Mouse (Mus musculus) forebrain, embryonic 13.5 days (tissue): ENCODE measurements around the gene Uvrag. TPM values are rescaled to one million over a fixed set of nuclear protein-coding genes. Genes with fewer than 3 reads are reported as not detected.

Experiments
- ATAC-seq: fragments of 200-750 bp; cut with Nextera tagmentation; 2 replicates; pipeline ENCODE4 v1.8.0; 2017
- H3K27ac ChIP-seq: fragments of 300-500 bp; sonication (generic); 2 replicates; pipeline ENCODE4 v1.5.1; 2015; ENCODE audit warnings: inconsistent platforms, mild to moderate bottlenecking, moderate library complexity
- H3K27me3 ChIP-seq: fragments of 300-500 bp; sonication (generic); 2 replicates; pipeline ENCODE4 v1.6.1; 2015; ENCODE audit warnings: mild to moderate bottlenecking, inconsistent platforms
- H3K36me3 ChIP-seq: fragments of 300-500 bp; sonication (generic); 2 replicates; pipeline ENCODE4 v1.6.1; 2015; ENCODE audit warnings: mild to moderate bottlenecking, inconsistent platforms; ENCODE audit not compliant: poor library complexity, severe bottlenecking
- H3K4me1 ChIP-seq: fragments of 300-500 bp; sonication (generic); 2 replicates; pipeline ENCODE4 v1.6.1; 2015; ENCODE audit warnings: inconsistent platforms
- H3K4me2 ChIP-seq: fragments of 300-500 bp; sonication (generic); 2 replicates; pipeline ENCODE4 v1.6.1; 2015; ENCODE audit warnings: inconsistent platforms, mild to moderate bottlenecking, moderate library complexity
- H3K4me3 ChIP-seq: fragments of 300-500 bp; sonication (generic); 2 replicates; pipeline ENCODE4 v1.5.1; 2015; ENCODE audit warnings: mild to moderate bottlenecking, inconsistent platforms
- H3K9ac ChIP-seq: fragments of 300-500 bp; sonication (generic); 2 replicates; pipeline ENCODE4 v1.6.1; 2015; ENCODE audit warnings: mild to moderate bottlenecking, inconsistent platforms
- H3K9me3 ChIP-seq: fragments of 300-500 bp; sonication (generic); replicated peaks from 2 replicates; pipeline ENCODE4 v1.6.1; 2016; ENCODE audit warnings: inconsistent platforms
- WGBS: fragments of 180-500 bp; shearing (Covaris S2); methylation state at CpG from one replicate; pipeline ENCODE4 v1.1.7; 2015; 5-methylcytosine and 5-hydroxymethylcytosine counted together
- polyA plus RNA-seq: library from polyadenylated mRNA; unstranded; fragments of >200 nt; fragmentation: Nextera tagmentation; extraction: Ambion mirVana; gene quantifications from 2 replicates; pipeline ENCODE4 v1.2.1, GENCODE M21; 2015

The Uvrag gene
- polyA plus RNA-seq, 1 experiment from 2014 or later = 13.6 TPM

GRCm38 (mm10) chr7:98856128-98856527 is 284.8 kb downstream of the Uvrag start:
- H3K27me3 ChIP-seq = no peaks in the 10 kb centered on the region
- ATAC-seq = peak; percentile 19; the same call in 1 of the 2 replicates
- H3K4me1 ChIP-seq = 0 out of 2 replicates have a peak, but pooled peaks cover 5% of the 10 kb centered on the region
- 6% methylated on average over 3 of the region's 3 CpGs for WGBS
- no peak overlapping the region for H3K9ac ChIP-seq
- H3K4me3 ChIP-seq = no peak overlapping the region
- H3K4me2 ChIP-seq = no peak overlapping the region
- H3K27ac ChIP-seq = no peak overlapping the region
- H3K36me3 ChIP-seq = no peaks in the 10 kb centered on the region
- H3K9me3 ChIP-seq = no peaks in the 10 kb centered on the region

GRCm38 (mm10) chr7:98855388-98855787 is 285.6 kb downstream of the Uvrag start:
- H3K4me1 ChIP-seq = 0 out of 2 replicates have a peak, but pooled peaks cover 5% of the 10 kb centered on the region
- H3K27me3 ChIP-seq = no peaks in the 10 kb centered on the region
- H3K4me3 ChIP-seq = no peak overlapping the region
- H3K27ac ChIP-seq = no peak overlapping the region
- H3K36me3 ChIP-seq = no peaks in the 10 kb centered on the region
- 72% methylated on average over 2 of the region's 2 CpGs for WGBS
- H3K9ac ChIP-seq = no peak overlapping the region
- no peak for ATAC-seq
- H3K4me2 ChIP-seq = no peak overlapping the region
- H3K9me3 ChIP-seq = no peaks in the 10 kb centered on the region

GRCm38 (mm10) chr7:98853806-98854205 is 287.1 kb downstream of the Uvrag start:
- Histone ChIP-seq H3K4me3 (no peak overlapping the region), H3K4me2 (no peak overlapping the region), H3K9ac (no peak overlapping the region), H3K27ac (no peak overlapping the region), H3K4me1 (0 out of 2 replicates have a peak, but pooled peaks cover 5% of the 10 kb centered on the region), H3K36me3 (no peaks in the 10 kb centered on the region), H3K9me3 (no peaks in the 10 kb centered on the region), H3K27me3 (no peaks in the 10 kb centered on the region)
- 88% methylated on average over 6 of the region's 6 CpGs for WGBS
- no peak for ATAC-seq

DNA sequence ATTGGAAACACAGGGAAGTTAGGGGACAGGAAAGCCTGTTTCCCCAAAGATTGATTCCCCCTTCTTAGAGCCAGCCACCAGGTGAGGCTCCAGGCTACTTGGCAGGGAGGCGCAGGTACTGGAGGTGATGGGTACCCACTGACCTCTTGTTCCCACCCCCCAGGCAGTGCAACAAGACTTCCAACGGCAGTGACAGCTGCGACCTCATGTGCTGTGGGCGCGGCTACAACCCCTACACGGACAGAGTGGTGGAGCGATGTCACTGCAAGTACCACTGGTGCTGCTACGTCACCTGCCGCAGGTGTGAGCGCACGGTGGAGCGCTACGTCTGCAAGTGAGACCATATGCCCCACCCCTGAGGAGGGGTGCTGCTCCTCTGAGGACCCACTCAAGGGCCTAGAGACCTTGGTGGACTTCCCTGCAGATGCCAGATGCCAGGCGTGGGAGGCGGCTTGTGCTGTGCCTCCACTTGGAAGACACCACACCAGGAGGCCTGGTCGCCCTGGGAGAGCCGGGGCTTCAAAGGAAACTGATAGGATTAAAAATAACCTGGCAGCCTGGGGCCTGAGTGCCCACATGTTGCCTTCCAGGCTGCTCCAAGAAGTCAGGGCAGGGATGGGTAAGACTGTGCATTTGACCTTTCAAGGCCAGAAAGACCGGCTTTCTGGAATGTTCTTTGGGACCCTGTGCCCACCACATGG is 287.8 kb downstream of the Uvrag start:
- Histone ChIP-seq H3K27me3 (no peaks in the 10 kb centered on the region), H3K9me3 (no peaks in the 10 kb centered on the region), H3K36me3 (no peaks in the 10 kb centered on the region), H3K27ac (no peak overlapping the region), H3K9ac (no peak overlapping the region), H3K4me1 (0 out of 2 replicates have a peak, but pooled peaks cover 5% of the 10 kb centered on the region), H3K4me3 (no peak overlapping the region), H3K4me2 (no peak overlapping the region)
- WGBS = 85% methylated on average over 18 of the region's 18 CpGs
- no peak for ATAC-seq

DNA sequence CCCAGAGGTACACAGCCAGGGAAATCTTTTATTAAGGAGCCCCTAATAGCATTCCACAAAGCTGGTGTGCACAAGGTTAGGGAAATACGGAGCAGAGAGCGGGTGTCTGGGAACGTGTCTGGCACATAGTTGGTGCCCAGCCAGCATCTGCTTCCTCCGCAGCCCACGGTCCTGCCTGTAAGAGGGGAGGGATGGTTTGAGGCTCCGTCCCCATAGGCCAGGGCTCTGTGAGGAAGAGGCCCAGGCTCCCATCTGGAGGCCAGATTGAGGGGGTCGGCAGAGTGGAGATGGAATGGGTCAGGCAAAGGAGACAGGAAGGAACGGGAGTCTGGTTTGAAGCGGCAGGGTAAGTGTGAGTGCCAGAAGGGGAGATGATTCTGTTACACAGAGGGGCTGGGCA is 289.7 kb downstream of the Uvrag start:
- 72% methylated on average over 9 of the region's 9 CpGs for WGBS
- 0 out of 2 replicates have a peak, but pooled peaks have one; percentile 50 for ATAC-seq
- Histone ChIP-seq H3K9me3 (no peaks in the 10 kb centered on the region), H3K4me3 (no peak overlapping the region), H3K9ac (no peak overlapping the region), H3K27ac (no peak overlapping the region), H3K36me3 (no peaks in the 10 kb centered on the region), H3K27me3 (no peaks in the 10 kb centered on the region), H3K4me1 (0 out of 2 replicates have a peak, but pooled peaks cover 4% of the 10 kb centered on the region), H3K4me2 (no peak overlapping the region)

DNA sequence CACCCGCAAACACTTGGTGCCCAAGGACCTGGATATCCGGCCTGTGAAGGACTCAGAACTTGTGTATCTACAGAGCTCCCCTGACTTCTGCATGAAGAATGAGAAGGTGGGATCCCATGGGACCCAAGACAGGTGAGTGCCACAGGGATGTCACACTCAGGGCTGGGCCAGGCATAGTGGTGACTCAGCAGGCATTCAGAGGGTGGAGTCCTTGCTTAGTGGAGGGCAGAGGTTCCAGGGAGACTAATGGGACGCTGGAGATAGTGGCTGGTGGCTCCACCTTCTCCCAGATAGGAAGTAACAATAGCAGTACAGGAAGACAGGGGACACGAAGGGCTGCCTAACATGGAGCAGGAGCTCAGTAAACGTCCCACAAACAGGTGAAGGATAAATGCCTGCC is 290.6 kb downstream of the Uvrag start:
- Histone ChIP-seq H3K27ac (no peak overlapping the region), H3K36me3 (no peaks in the 10 kb centered on the region), H3K27me3 (no peaks in the 10 kb centered on the region), H3K4me2 (no peak overlapping the region), H3K4me3 (no peak overlapping the region), H3K9ac (no peak overlapping the region), H3K9me3 (no peaks in the 10 kb centered on the region), H3K4me1 (no peaks in the 10 kb centered on the region)
- no peak for ATAC-seq
- WGBS = 79% methylated on average over 5 of the region's 5 CpGs

DNA sequence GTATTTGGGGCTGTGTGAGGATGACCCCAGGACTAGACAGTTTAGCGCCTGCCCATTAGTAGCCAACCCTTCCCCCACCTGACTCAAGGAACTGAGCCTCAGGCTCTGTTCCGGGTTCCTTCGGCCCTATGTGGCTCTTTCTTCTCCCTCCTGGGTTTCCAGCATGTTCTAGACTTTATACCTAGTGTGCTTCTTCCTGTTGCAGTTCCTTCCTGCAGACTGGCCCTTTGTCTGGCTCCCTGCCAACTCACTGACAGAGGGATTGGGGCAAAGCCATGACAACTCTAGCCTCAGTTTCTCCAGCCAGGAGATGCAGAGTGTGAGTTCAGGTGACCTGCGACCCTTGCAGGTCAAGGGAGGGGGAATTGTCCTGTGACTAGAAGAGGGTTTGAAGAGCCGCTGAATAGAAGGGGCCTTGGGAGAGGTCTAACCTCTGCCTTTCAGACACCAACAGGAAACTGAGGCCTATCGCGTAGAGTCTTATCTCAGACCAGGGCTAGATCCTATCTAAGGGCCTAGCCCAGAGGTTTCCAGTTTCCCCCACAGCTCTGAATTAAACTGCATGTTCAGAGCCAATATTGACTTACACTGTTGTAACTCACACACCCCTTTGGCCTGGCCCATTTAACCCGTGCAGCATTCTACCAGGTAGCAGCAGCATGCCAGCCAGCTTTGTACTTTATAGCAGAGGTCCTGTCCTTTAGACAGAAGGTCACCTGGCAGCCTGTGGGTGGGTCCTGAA is 291.9 kb downstream of the Uvrag start:
- H3K4me2 ChIP-seq = no peak overlapping the region
- WGBS = 85% methylated on average over 8 of the region's 8 CpGs
- no peaks in the 10 kb centered on the region for H3K4me1 ChIP-seq
- H3K27me3 ChIP-seq = 0 out of 2 replicates have a peak, but pooled peaks cover 3% of the 10 kb centered on the region
- H3K9me3 ChIP-seq = no peaks in the 10 kb centered on the region
- H3K36me3 ChIP-seq = no peaks in the 10 kb centered on the region
- no peak overlapping the region for H3K4me3 ChIP-seq
- ATAC-seq = no peak
- no peak overlapping the region for H3K9ac ChIP-seq
- no peak overlapping the region for H3K27ac ChIP-seq

GRCm38 (mm10) chr7:98843649-98844048 is 297.3 kb downstream of the Uvrag start:
- peaks cover 17% of the 10 kb centered on the region for H3K4me1 ChIP-seq
- no peaks in the 10 kb centered on the region for H3K36me3 ChIP-seq
- 0 out of 2 replicates have a peak, but pooled peaks have one; percentile 22 for ATAC-seq
- H3K9me3 ChIP-seq = no peaks in the 10 kb centered on the region
- no peak overlapping the region for H3K9ac ChIP-seq
- H3K27ac ChIP-seq = no peak overlapping the region
- peaks cover 44% of the 10 kb centered on the region for H3K27me3 ChIP-seq
- no peak overlapping the region for H3K4me3 ChIP-seq
- WGBS = 14% methylated on average over 7 of the region's 7 CpGs
- no peak overlapping the region for H3K4me2 ChIP-seq

DNA sequence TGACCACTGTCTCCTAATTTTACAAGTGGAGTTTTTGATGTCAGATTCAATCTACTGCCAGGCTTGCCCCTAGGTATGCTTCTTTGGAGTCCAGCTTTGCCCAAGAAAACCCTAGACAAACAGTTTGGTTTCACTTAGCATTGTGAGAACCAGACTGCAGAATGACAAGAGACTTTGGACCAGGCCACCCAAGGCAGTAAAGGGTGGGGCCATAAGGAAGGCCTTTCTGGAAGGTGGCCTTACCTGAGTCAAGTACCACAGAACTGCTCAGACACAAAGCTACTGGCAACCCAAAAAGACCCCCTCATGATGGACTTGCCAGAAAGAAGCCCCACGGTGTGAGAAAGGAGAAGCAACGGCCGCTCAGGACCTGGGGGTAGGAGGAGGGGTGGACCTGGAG is 297.9 kb downstream of the Uvrag start:
- H3K9me3 ChIP-seq = no peaks in the 10 kb centered on the region

DNA sequence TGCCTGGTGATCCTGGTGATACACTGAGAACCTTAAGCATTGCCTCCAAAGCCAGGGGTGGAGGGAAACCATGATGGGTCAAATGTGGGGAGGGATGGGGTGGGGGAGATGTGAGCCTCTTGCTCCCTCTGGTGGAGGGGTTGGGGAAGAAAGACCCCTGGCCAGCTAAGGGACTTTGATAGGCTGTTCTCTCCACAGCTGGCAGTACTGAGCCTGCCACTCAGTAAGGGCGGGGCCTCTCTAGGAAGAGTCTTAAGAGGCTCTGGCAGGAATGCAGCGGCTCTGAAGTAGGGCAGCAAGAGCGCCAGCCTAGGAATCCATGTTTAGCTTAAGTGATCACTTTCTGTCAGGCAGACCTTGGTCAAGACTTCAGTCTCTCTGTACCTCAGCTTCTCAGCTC is 299.1 kb downstream of the Uvrag start:
- H3K27me3 ChIP-seq = peaks cover 62% of the 10 kb centered on the region
- H3K36me3 ChIP-seq = no peaks in the 10 kb centered on the region
- no peak overlapping the region for H3K9ac ChIP-seq
- peaks cover 34% of the 10 kb centered on the region for H3K4me1 ChIP-seq
- no peak overlapping the region for H3K4me3 ChIP-seq
- ATAC-seq = no peak
- no peaks in the 10 kb centered on the region for H3K9me3 ChIP-seq
- WGBS = 33% methylated on average over 3 of the region's 3 CpGs
- H3K4me2 ChIP-seq = no peak overlapping the region
- no peak overlapping the region for H3K27ac ChIP-seq

More for the DNA sequence above, 297.9 kb downstream of the Uvrag start:
- ATAC-seq = no peak
- H3K27ac ChIP-seq = no peak overlapping the region
- no peaks in the 10 kb centered on the region for H3K36me3 ChIP-seq
- peaks cover 24% of the 10 kb centered on the region for H3K4me1 ChIP-seq
- WGBS = 87% methylated on average over 3 of the region's 3 CpGs
- H3K27me3 ChIP-seq = peaks cover 50% of the 10 kb centered on the region
- no peak overlapping the region for H3K4me3 ChIP-seq
- H3K4me2 ChIP-seq = no peak overlapping the region
- H3K9ac ChIP-seq = no peak overlapping the region

DNA sequence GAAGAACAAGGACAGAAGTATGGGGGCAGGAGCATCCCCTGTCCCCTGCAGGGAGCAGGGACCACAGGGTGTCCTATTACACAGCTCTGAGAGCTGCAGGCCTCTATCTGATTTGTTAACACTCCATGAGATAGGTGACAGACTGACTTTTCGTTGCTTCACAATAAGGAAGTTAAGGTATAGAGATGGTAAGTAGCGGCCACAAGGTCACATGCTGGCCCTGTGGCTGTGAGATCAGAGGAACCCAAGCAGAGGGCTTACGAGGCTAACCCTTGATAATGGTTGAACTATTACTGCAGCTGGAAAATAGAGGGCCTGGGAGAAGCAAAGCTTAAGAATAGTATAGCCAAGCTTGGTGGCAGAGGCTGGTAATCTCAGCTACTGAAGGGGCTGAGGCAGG is 300.2 kb downstream of the Uvrag start:
- Histone ChIP-seq H3K36me3 (no peaks in the 10 kb centered on the region), H3K4me2 (no peak overlapping the region), H3K27me3 (peaks cover 72% of the 10 kb centered on the region), H3K4me1 (peaks cover 45% of the 10 kb centered on the region), H3K9ac (no peak overlapping the region), H3K27ac (no peak overlapping the region), H3K9me3 (no peaks in the 10 kb centered on the region), H3K4me3 (no peak overlapping the region)
- no peak for ATAC-seq
- 22% methylated on average over 3 of the region's 3 CpGs for WGBS

DNA sequence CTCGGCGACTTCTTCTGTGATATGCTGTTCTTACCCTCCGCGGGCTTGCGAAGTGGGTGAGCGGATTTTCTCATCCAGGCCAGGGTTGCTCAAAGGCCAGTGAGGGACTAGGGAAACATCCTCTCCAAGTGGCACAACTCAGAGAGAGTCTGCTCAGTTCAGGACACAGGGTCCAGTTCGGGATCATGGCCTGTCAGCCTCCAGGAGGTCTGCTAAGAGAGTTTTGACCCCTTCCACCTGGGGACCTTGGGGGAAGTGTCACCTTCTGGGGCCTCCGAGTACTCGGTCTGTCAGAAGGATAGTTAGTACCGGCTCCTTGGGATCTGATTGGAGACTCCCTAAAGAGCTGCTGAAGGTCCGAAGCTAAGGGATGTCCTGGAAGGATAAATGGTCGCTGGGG is 301.6 kb downstream of the Uvrag start:
- Histone ChIP-seq H3K4me2 (peak overlapping the region; percentile 86), H3K36me3 (no peaks in the 10 kb centered on the region), H3K9ac (peak overlapping the region; percentile 61; the same call in 1 of the 2 replicates), H3K27ac (no peak overlapping the region), H3K27me3 (peaks cover 87% of the 10 kb centered on the region), H3K4me3 (peak overlapping the region; percentile 48), H3K4me1 (peaks cover 59% of the 10 kb centered on the region), H3K9me3 (no peaks in the 10 kb centered on the region)
- ATAC-seq = no peak
- 3% methylated on average over 12 of the region's 12 CpGs for WGBS
